Mouse (Mus musculus): ENCODE results near the gene Mga. TPM values are rescaled to one million over a fixed set of nuclear protein-coding genes. Genes with fewer than 3 reads are reported as not detected.
A peak's percentile ranks its signal among the peaks of the same experiment; 100 is the strongest.

Mga gene
- polyA plus RNA-seq, 1 experiment from 2014 or later: 27.3 TPM

GRCm38 (mm10) chr2:119896553-119897089 is 407 bp upstream of the Mga start:
- Histone ChIP-seq H3K9me3 (replicated peaks; ENCODE audit: control insufficient read depth, low read length) (no peaks in the 10 kb centered on the region), H3K27ac (ENCODE audit: low read length) (peak overlapping the region; percentile 96), H3K4me1 (ENCODE audit: control insufficient read depth, insufficient read depth, low read length) (peaks cover 11% of the 10 kb centered on the region), H3K4me3 (replicated peaks; ENCODE audit: low read length) (peak overlapping the region; percentile 66), H3K4me2 (ENCODE audit: low read depth, low read length) (peak overlapping the region; percentile 95), H3K36me3 (ENCODE audit: control insufficient read depth, insufficient read depth, low read length) (no peaks in the 10 kb centered on the region), H3K27me3 (ENCODE audit: control insufficient read depth, insufficient read depth, low read length) (no peaks in the 10 kb centered on the region), H3K9ac (ENCODE audit: low read length) (peak overlapping the region; percentile 78; the same call in 1 of the 2 replicates)
- peak; percentile 84 for ATAC-seq (ENCODE audit: insufficient read depth, low FRiP score)
- 16% methylated on average over 19 of the region's 19 CpGs for WGBS

- Histone ChIP-seq H3K4me3 (replicated peaks; ENCODE audit: low read length) (peak overlapping the region; percentile 66), H3K36me3 (ENCODE audit: control insufficient read depth, insufficient read depth, low read length) (0 out of 2 replicates have a peak, but pooled peaks cover 2% of the 10 kb centered on the region), H3K4me2 (ENCODE audit: low read depth, low read length) (peak overlapping the region; percentile 95), H3K27ac (ENCODE audit: low read length) (peak overlapping the region; percentile 96), H3K4me1 (ENCODE audit: control insufficient read depth, insufficient read depth, low read length) (peaks cover 11% of the 10 kb centered on the region), H3K27me3 (ENCODE audit: control insufficient read depth, insufficient read depth, low read length) (no peaks in the 10 kb centered on the region), H3K9ac (ENCODE audit: low read length) (peak overlapping the region; percentile 78), H3K9me3 (replicated peaks; ENCODE audit: control insufficient read depth, low read length) (no peaks in the 10 kb centered on the region)
- ATAC-seq (ENCODE audit: insufficient read depth, low FRiP score): peak; percentile 74
- 5% methylated on average over 19 of the region's 19 CpGs for WGBS
Measured at GRCm38 (mm10) chr2:119898141-119898594, 1.1 kb downstream of the Mga start.

GRCm38 (mm10) chr2:119916007-119916406 is 19.0 kb downstream of the Mga start:
- no peak overlapping the region for H3K27ac ChIP-seq (ENCODE audit: low read length)
- no peak overlapping the region for H3K9ac ChIP-seq (ENCODE audit: low read length)
- no peak for ATAC-seq (ENCODE audit: insufficient read depth, low FRiP score)
- no peaks in the 10 kb centered on the region for H3K4me1 ChIP-seq (ENCODE audit: control insufficient read depth, insufficient read depth, low read length)
- H3K4me3 ChIP-seq (replicated peaks; ENCODE audit: low read length): no peak overlapping the region
- no peaks in the 10 kb centered on the region for H3K9me3 ChIP-seq (replicated peaks; ENCODE audit: control insufficient read depth, low read length)
- no peak overlapping the region for H3K4me2 ChIP-seq (ENCODE audit: low read depth, low read length)
- peaks cover 8% of the 10 kb centered on the region for H3K36me3 ChIP-seq (ENCODE audit: control insufficient read depth, insufficient read depth, low read length)
- H3K27me3 ChIP-seq (ENCODE audit: control insufficient read depth, insufficient read depth, low read length): no peaks in the 10 kb centered on the region

GRCm38 (mm10) chr2:119917631-119918369 is 20.8 kb downstream of the Mga start:
- Histone ChIP-seq H3K4me3 (replicated peaks; ENCODE audit: low read length) (no peak overlapping the region), H3K4me2 (ENCODE audit: low read depth, low read length) (no peak overlapping the region), H3K27ac (ENCODE audit: low read length) (no peak overlapping the region), H3K27me3 (ENCODE audit: control insufficient read depth, insufficient read depth, low read length) (no peaks in the 10 kb centered on the region), H3K9ac (ENCODE audit: low read length) (no peak overlapping the region), H3K9me3 (replicated peaks; ENCODE audit: control insufficient read depth, low read length) (no peaks in the 10 kb centered on the region), H3K36me3 (ENCODE audit: control insufficient read depth, insufficient read depth, low read length) (peaks cover 13% of the 10 kb centered on the region), H3K4me1 (ENCODE audit: control insufficient read depth, insufficient read depth, low read length) (no peaks in the 10 kb centered on the region)
- ATAC-seq (ENCODE audit: insufficient read depth, low FRiP score): no peak
- whole genome bisulfite sequencing: 74% methylated on average over 1 of the region's 1 CpGs

GRCm38 (mm10) chr2:119970571-119970970 is 73.5 kb downstream of the Mga start:
- WGBS: 33% methylated on average over 9 of the region's 9 CpGs
- Histone ChIP-seq H3K36me3 (ENCODE audit: control insufficient read depth, insufficient read depth, low read length) (no peaks in the 10 kb centered on the region), H3K4me1 (ENCODE audit: control insufficient read depth, insufficient read depth, low read length) (peaks cover 13% of the 10 kb centered on the region; the same call in 1 of the 2 replicates), H3K4me2 (ENCODE audit: low read depth, low read length) (0 out of 2 replicates have a peak overlapping the region, but pooled peaks have one; percentile 5), H3K9me3 (replicated peaks; ENCODE audit: control insufficient read depth, low read length) (no peaks in the 10 kb centered on the region), H3K9ac (ENCODE audit: low read length) (no peak overlapping the region), H3K27ac (ENCODE audit: low read length) (no peak overlapping the region), H3K27me3 (ENCODE audit: control insufficient read depth, insufficient read depth, low read length) (no peaks in the 10 kb centered on the region), H3K4me3 (replicated peaks; ENCODE audit: low read length) (no peak overlapping the region)
- ATAC-seq (ENCODE audit: insufficient read depth, low FRiP score): no peak

- no peaks in the 10 kb centered on the region for H3K27me3 ChIP-seq (ENCODE audit: control insufficient read depth, insufficient read depth, low read length)
- H3K4me1 ChIP-seq (ENCODE audit: control insufficient read depth, insufficient read depth, low read length): peaks cover 13% of the 10 kb centered on the region; the same call in 1 of the 2 replicates
- peak overlapping the region; percentile 50 for H3K27ac ChIP-seq (ENCODE audit: low read length)
- no peak overlapping the region for H3K9ac ChIP-seq (ENCODE audit: low read length)
- WGBS: 74% methylated on average over 3 of the region's 3 CpGs
- H3K4me3 ChIP-seq (replicated peaks; ENCODE audit: low read length): no peak overlapping the region
- H3K36me3 ChIP-seq (ENCODE audit: control insufficient read depth, insufficient read depth, low read length): no peaks in the 10 kb centered on the region
- ATAC-seq (ENCODE audit: insufficient read depth, low FRiP score): no peak
- H3K9me3 ChIP-seq (replicated peaks; ENCODE audit: control insufficient read depth, low read length): no peaks in the 10 kb centered on the region
- H3K4me2 ChIP-seq (ENCODE audit: low read depth, low read length): peak overlapping the region; percentile 66
Measured at GRCm38 (mm10) chr2:119971316-119971715, 74.3 kb downstream of the Mga start.

GRCm38 (mm10) chr2:119971837-119972536 is 75.0 kb downstream of the Mga start:
- H3K9ac ChIP-seq (ENCODE audit: low read length): peak overlapping the region; percentile 91
- peak overlapping the region; percentile 82 for H3K27ac ChIP-seq (ENCODE audit: low read length)
- ATAC-seq (ENCODE audit: insufficient read depth, low FRiP score): peak; percentile 99
- peak overlapping the region; percentile 94 for H3K4me3 ChIP-seq (replicated peaks; ENCODE audit: low read length)
- H3K4me2 ChIP-seq (ENCODE audit: low read depth, low read length): peak overlapping the region; percentile 75
- H3K4me1 ChIP-seq (ENCODE audit: control insufficient read depth, insufficient read depth, low read length): peaks cover 13% of the 10 kb centered on the region; the same call in 1 of the 2 replicates
- no peaks in the 10 kb centered on the region for H3K27me3 ChIP-seq (ENCODE audit: control insufficient read depth, insufficient read depth, low read length)
- WGBS: 2% methylated on average over 32 of the region's 32 CpGs
- H3K9me3 ChIP-seq (replicated peaks; ENCODE audit: control insufficient read depth, low read length): no peaks in the 10 kb centered on the region
- no peaks in the 10 kb centered on the region for H3K36me3 ChIP-seq (ENCODE audit: control insufficient read depth, insufficient read depth, low read length)

GRCm38 (mm10) chr2:119972537-119972879 is 75.5 kb downstream of the Mga start, which contains the start of gene Mapkbp1:
TSS of gene Mapkbp1 (plus strand) at chr2:119972699.
- no peaks in the 10 kb centered on the region for H3K27me3 ChIP-seq (ENCODE audit: control insufficient read depth, insufficient read depth, low read length)
- no peaks in the 10 kb centered on the region for H3K9me3 ChIP-seq (replicated peaks; ENCODE audit: control insufficient read depth, low read length)
- peaks cover 13% of the 10 kb centered on the region; the same call in 1 of the 2 replicates for H3K4me1 ChIP-seq (ENCODE audit: control insufficient read depth, insufficient read depth, low read length)

More at GRCm38 (mm10) chr2:119972537-119972879, 75.5 kb downstream of the Mga start, which contains the start of gene Mapkbp1:
- H3K9ac ChIP-seq (ENCODE audit: low read length): peak within 1 kb of the TSS; percentile 91
- H3K4me3 ChIP-seq (replicated peaks; ENCODE audit: low read length): peak within 1 kb of the TSS; percentile 94
- WGBS: under 1% methylated on average over 19 of the region's 19 CpGs
- peak; percentile 57 for ATAC-seq (ENCODE audit: insufficient read depth, low FRiP score)
- H3K27ac ChIP-seq (ENCODE audit: low read length): peak within 1 kb of the TSS; percentile 82
- H3K36me3 ChIP-seq (ENCODE audit: control insufficient read depth, insufficient read depth, low read length): no peaks in the 10 kb centered on the region
- peak within 1 kb of the TSS; percentile 75 for H3K4me2 ChIP-seq (ENCODE audit: low read depth, low read length)
